Mouse (Mus musculus): ENCODE measurements at regions not wholly inside any gene's neighbourhood (a gene's known extent, or its start where the extent isn't known, plus 50 kb on each side); places are given as distances from the start of the nearest gene placed in this dataset.
A peak's percentile ranks its signal among the peaks of the same experiment; 100 is the strongest.

DNA sequence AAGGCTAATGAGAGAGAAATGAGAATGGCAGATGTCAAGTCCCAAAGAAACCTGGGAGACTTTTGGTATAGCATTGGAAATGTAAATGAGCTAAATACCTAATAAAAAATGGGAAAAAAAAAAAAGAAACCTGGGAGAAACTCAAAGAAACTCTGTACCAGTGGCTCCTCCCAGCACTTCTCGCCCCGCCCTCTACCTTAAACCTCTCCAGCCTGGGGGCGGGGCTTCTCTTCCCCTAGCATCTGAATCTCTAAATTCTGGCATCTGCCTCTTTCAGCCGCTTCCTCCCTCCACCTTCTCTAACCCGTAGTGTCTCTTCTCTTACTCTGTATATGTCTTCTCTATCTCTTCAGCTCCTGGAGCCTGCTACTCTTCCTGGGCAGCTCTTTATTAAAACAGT lies 53.2 kb downstream of the Gpr6 start:
- Histone ChIP-seq H3K9me3 (no peaks in the 10 kb centered on the region), H3K4me1 (no peaks in the 10 kb centered on the region), H3K27me3 (ENCODE audit: poor library complexity, severe bottlenecking) (no peaks in the 10 kb centered on the region), H3K36me3 (replicated peaks) (no peaks in the 10 kb centered on the region), H3K4me3 (no peak overlapping the region), H3K27ac (no peak overlapping the region)
- no peak for DNase-seq (ENCODE audit: extremely low spot score, low spot score)
- WGBS, result 63% methylated on average over 5 of the region's 5 CpGs

- no peaks in the 10 kb centered on the region for H3K36me3 ChIP-seq (replicated peaks)
- no peak overlapping the region for H3K27ac ChIP-seq
- no peak for DNase-seq (ENCODE audit: extremely low spot score, low spot score)
- H3K4me1 ChIP-seq, result no peaks in the 10 kb centered on the region
- WGBS, result 57% methylated on average over 7 of the region's 7 CpGs
- no peaks in the 10 kb centered on the region for H3K9me3 ChIP-seq
- H3K4me3 ChIP-seq, result no peak overlapping the region
- H3K27me3 ChIP-seq (ENCODE audit: poor library complexity, severe bottlenecking), result no peaks in the 10 kb centered on the region
Measured at GRCm38 (mm10) chr10:41016547-41016946, 55.5 kb downstream of the Gpr6 start.

DNA sequence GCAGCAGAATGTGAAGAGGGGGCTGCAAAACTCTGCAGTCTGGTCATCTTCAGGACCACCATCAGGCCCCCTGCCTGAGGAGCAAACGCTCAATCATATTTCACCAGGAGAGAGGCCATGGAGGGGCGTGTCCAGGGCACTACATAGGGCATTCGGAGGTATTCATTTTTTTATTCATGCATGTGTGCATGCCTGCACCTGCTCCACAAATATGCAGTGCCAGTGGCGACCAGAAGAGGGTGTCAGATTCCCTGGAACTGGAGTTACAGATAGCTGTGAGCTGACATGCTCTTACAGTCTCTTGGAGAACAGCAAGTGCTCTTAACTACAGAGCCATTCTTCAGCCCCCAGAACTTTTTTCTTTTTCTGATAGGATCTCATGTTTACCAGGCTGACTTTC lies 56.4 kb downstream of the Gpr6 start:
- Histone ChIP-seq H3K36me3 (replicated peaks) (no peaks in the 10 kb centered on the region), H3K27me3 (ENCODE audit: poor library complexity, severe bottlenecking) (no peaks in the 10 kb centered on the region), H3K4me3 (no peak overlapping the region), H3K27ac (no peak overlapping the region), H3K9me3 (no peaks in the 10 kb centered on the region), H3K4me1 (no peaks in the 10 kb centered on the region)
- WGBS, result 39% methylated on average over 4 of the region's 4 CpGs
- peak; percentile 66 for DNase-seq (ENCODE audit: extremely low spot score, low spot score)

DNA sequence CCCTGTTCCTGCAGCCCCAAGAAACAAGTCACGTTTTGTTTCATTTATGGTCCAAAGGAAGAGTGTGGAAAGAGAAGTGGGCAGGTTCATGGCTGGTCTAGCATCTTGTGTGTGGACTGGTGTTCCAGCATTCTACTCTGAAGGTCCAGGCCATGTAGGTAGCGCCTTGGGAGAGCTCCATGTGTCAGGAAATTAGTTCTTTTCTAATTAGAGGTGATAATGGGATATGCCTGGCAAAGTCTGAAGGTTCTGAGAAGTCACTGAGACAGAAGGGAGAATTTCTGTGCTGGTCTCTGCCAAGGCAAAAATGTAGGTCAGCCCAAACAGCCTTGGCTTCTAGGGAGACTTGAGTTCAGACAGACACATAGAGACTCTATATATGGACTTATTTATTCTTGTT lies 61.5 kb downstream of the Gpr6 start:
- DNase-seq (ENCODE audit: extremely low spot score, low spot score), result no peak
- 89% methylated on average over 2 of the region's 2 CpGs for WGBS
- no peak overlapping the region for H3K27ac ChIP-seq
- no peaks in the 10 kb centered on the region for H3K9me3 ChIP-seq
- H3K27me3 ChIP-seq (ENCODE audit: poor library complexity, severe bottlenecking), result no peaks in the 10 kb centered on the region
- no peak overlapping the region for H3K4me3 ChIP-seq
- no peaks in the 10 kb centered on the region for H3K4me1 ChIP-seq
- H3K36me3 ChIP-seq (replicated peaks), result no peaks in the 10 kb centered on the region

- Histone ChIP-seq H3K4me3 (no peak overlapping the region), H3K27ac (no peak overlapping the region), H3K27me3 (ENCODE audit: poor library complexity, severe bottlenecking) (no peaks in the 10 kb centered on the region), H3K36me3 (replicated peaks) (no peaks in the 10 kb centered on the region), H3K9me3 (no peaks in the 10 kb centered on the region), H3K4me1 (no peaks in the 10 kb centered on the region)
- DNase-seq (ENCODE audit: extremely low spot score, low spot score), result no peak
- 83% methylated on average over 3 of the region's 3 CpGs for WGBS
Measured at GRCm38 (mm10) chr10:41007866-41008265, 64.2 kb downstream of the Gpr6 start.

GRCm38 (mm10) chr10:41006634-41007033 lies 65.5 kb downstream of the Gpr6 start:
- H3K4me3 ChIP-seq, result no peak overlapping the region
- H3K27me3 ChIP-seq (ENCODE audit: poor library complexity, severe bottlenecking), result no peaks in the 10 kb centered on the region
- no peaks in the 10 kb centered on the region for H3K4me1 ChIP-seq
- no peak overlapping the region for H3K27ac ChIP-seq
- WGBS, result 84% methylated on average over 9 of the region's 9 CpGs
- H3K36me3 ChIP-seq (replicated peaks), result no peaks in the 10 kb centered on the region
- no peaks in the 10 kb centered on the region for H3K9me3 ChIP-seq
- DNase-seq (ENCODE audit: extremely low spot score, low spot score), result no peak

- Histone ChIP-seq H3K36me3 (replicated peaks) (no peaks in the 10 kb centered on the region), H3K27ac (no peak overlapping the region), H3K9me3 (no peaks in the 10 kb centered on the region), H3K27me3 (ENCODE audit: poor library complexity, severe bottlenecking) (no peaks in the 10 kb centered on the region), H3K4me1 (no peaks in the 10 kb centered on the region), H3K4me3 (no peak overlapping the region)
- no peak for DNase-seq (ENCODE audit: extremely low spot score, low spot score)
- 90% methylated on average over 9 of the region's 9 CpGs for WGBS
Measured at GRCm38 (mm10) chr10:41005776-41006175, 66.3 kb downstream of the Gpr6 start.

- WGBS, result 60% methylated on average over 3 of the region's 3 CpGs
- no peak for DNase-seq (ENCODE audit: extremely low spot score, low spot score)
- Histone ChIP-seq H3K4me1 (no peaks in the 10 kb centered on the region), H3K9me3 (no peaks in the 10 kb centered on the region), H3K4me3 (no peak overlapping the region), H3K27me3 (ENCODE audit: poor library complexity, severe bottlenecking) (no peaks in the 10 kb centered on the region), H3K36me3 (replicated peaks) (no peaks in the 10 kb centered on the region), H3K27ac (no peak overlapping the region)
Measured at GRCm38 (mm10) chr10:41004753-41005152, 67.3 kb downstream of the Gpr6 start.

DNA sequence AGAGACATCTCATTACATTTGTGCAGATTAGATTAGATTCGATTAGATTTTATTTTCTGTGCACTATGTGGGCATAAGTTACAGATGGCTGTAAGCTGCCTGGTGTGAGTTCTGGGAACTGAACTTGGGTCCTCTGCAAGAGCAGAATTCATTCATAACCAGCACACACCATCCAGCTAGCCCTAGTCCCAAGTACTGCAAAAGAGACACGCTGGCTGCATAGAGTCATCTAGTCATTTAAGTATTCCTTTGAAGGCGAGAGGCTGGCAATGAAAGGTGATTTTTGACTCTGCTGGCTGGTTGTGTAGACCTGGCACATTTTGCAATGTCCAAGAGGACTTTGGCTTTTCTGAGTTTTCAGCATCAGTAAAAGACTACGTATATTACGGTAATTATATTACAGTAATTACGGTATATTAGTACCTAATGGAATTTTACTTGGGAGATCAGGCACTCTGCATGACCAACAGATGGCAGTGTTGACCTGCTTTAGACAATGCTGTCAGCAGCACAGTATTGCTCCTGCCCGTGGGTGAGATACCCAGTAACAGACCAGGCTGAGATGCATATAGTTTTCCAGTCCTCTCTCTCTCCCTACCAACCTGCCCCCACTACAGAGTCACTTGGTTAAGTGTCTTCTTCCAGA lies 67.9 kb downstream of the Gpr6 start:
- WGBS, result 28% methylated on average over 7 of the region's 7 CpGs
- H3K9me3 ChIP-seq, result no peaks in the 10 kb centered on the region
- no peaks in the 10 kb centered on the region for H3K4me1 ChIP-seq
- no peaks in the 10 kb centered on the region for H3K27me3 ChIP-seq (ENCODE audit: poor library complexity, severe bottlenecking)
- H3K27ac ChIP-seq, result no peak overlapping the region
- no peak overlapping the region for H3K4me3 ChIP-seq
- peak; percentile 69 for DNase-seq (ENCODE audit: extremely low spot score, low spot score)
- no peaks in the 10 kb centered on the region for H3K36me3 ChIP-seq (replicated peaks)

GRCm38 (mm10) chr10:41003197-41003596 lies 68.9 kb downstream of the Gpr6 start:
- Histone ChIP-seq H3K4me1 (peaks cover 7% of the 10 kb centered on the region; the same call in 1 of the 2 replicates), H3K36me3 (replicated peaks) (no peaks in the 10 kb centered on the region), H3K4me3 (no peak overlapping the region), H3K27me3 (ENCODE audit: poor library complexity, severe bottlenecking) (no peaks in the 10 kb centered on the region), H3K9me3 (no peaks in the 10 kb centered on the region), H3K27ac (no peak overlapping the region)
- no peak for DNase-seq (ENCODE audit: extremely low spot score, low spot score)
- WGBS, result 84% methylated on average over 3 of the region's 3 CpGs

- 84% methylated on average over 4 of the region's 4 CpGs for WGBS
- DNase-seq (ENCODE audit: extremely low spot score, low spot score), result no peak
- Histone ChIP-seq H3K27me3 (ENCODE audit: poor library complexity, severe bottlenecking) (no peaks in the 10 kb centered on the region), H3K9me3 (no peaks in the 10 kb centered on the region), H3K36me3 (replicated peaks) (no peaks in the 10 kb centered on the region), H3K4me3 (no peak overlapping the region), H3K27ac (no peak overlapping the region), H3K4me1 (peaks cover 8% of the 10 kb centered on the region; the same call in 1 of the 2 replicates)
Measured at GRCm38 (mm10) chr10:41000965-41001364, 71.1 kb downstream of the Gpr6 start.

GRCm38 (mm10) chr10:40999486-40999885 lies 72.6 kb downstream of the Gpr6 start:
- WGBS, result 85% methylated on average over 12 of the region's 12 CpGs
- no peaks in the 10 kb centered on the region for H3K36me3 ChIP-seq (replicated peaks)

GRCm38 (mm10) chr10:40998799-40999198 lies 73.3 kb downstream of the Gpr6 start:
- no peaks in the 10 kb centered on the region for H3K27me3 ChIP-seq (ENCODE audit: poor library complexity, severe bottlenecking)
- no peaks in the 10 kb centered on the region for H3K9me3 ChIP-seq
- 92% methylated on average over 11 of the region's 11 CpGs for WGBS
- peaks cover 8% of the 10 kb centered on the region; the same call in 1 of the 2 replicates for H3K4me1 ChIP-seq
- H3K4me3 ChIP-seq, result no peak overlapping the region
- H3K36me3 ChIP-seq (replicated peaks), result no peaks in the 10 kb centered on the region
- no peak for DNase-seq (ENCODE audit: extremely low spot score, low spot score)
- no peak overlapping the region for H3K27ac ChIP-seq

More at GRCm38 (mm10) chr10:40999486-40999885, 72.6 kb downstream of the Gpr6 start:
- no peak for DNase-seq (ENCODE audit: extremely low spot score, low spot score)
- no peak overlapping the region for H3K27ac ChIP-seq
- no peaks in the 10 kb centered on the region for H3K9me3 ChIP-seq
- peaks cover 8% of the 10 kb centered on the region; the same call in 1 of the 2 replicates for H3K4me1 ChIP-seq
- H3K4me3 ChIP-seq, result no peak overlapping the region
- H3K27me3 ChIP-seq (ENCODE audit: poor library complexity, severe bottlenecking), result no peaks in the 10 kb centered on the region

DNA sequence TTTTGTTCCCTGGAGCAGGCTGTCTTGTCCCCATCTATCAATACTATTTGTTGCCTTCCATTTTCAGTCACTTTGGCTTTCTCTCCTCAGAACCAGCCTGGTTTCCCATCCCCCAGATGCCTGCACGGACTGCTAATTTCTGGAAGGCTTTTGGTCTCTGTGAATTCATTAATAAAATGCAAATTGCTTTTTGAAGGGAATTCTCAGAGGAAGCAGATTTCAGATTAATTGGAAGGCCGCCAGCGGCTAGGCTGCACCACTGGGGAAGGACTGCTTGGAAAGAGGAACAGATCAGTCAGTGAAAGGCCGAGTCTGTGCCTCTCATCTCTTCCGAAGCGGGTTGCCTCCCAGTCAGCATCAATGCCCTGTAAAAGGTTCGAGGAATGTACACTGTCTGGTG lies 73.8 kb downstream of the Gpr6 start:
- 77% methylated on average over 7 of the region's 7 CpGs for WGBS
- H3K27ac ChIP-seq, result 0 out of 2 replicates have a peak overlapping the region, but pooled peaks have one; percentile 4
- H3K4me1 ChIP-seq, result peaks cover 8% of the 10 kb centered on the region; the same call in 1 of the 2 replicates
- H3K9me3 ChIP-seq, result no peaks in the 10 kb centered on the region
- DNase-seq (ENCODE audit: extremely low spot score, low spot score), result no peak
- H3K27me3 ChIP-seq (ENCODE audit: poor library complexity, severe bottlenecking), result no peaks in the 10 kb centered on the region
- H3K4me3 ChIP-seq, result no peak overlapping the region
- no peaks in the 10 kb centered on the region for H3K36me3 ChIP-seq (replicated peaks)
